Mouse (Mus musculus) myocyte (in vitro differentiated cells): ENCODE measurements at regions not wholly inside any gene's neighbourhood (a gene's known extent, or its start where the extent isn't known, plus 50 kb on each side); places are given as distances from the start of the nearest gene placed in this dataset.

Experiments
- CEBPB ChIP-seq: IDR thresholded peaks from 2 replicates; pipeline ENCODE4 v1.6.1; 2011; ENCODE audit warnings: mild to moderate bottlenecking, moderate library complexity; ENCODE audit not compliant: poor library complexity, insufficient read depth, severe bottlenecking
- MAX ChIP-seq: IDR thresholded peaks from one replicate; pipeline ENCODE4 v1.6.1; 2011; ENCODE audit warnings: low read depth, mild to moderate bottlenecking, control low read depth
- MYOD1 ChIP-seq, 3 experiments: IDR thresholded peaks; one replicate each; pipeline ENCODE4 v1.6.1; 2011; ENCODE audit warnings: control low read depth in 2 of 3, low read depth in 2 of 3, mild to moderate bottlenecking in 2 of 3, moderate library complexity in 1 of 3; ENCODE audit not compliant: insufficient read length in 2 of 3, control insufficient read depth in 1 of 3
- POLR2A ChIP-seq: IDR thresholded peaks from one replicate; pipeline ENCODE4 v1.6.1; 2011; ENCODE audit warnings: low read depth, mild to moderate bottlenecking, control low read depth, moderate library complexity; ENCODE audit not compliant: insufficient read length
- TCF12 ChIP-seq: IDR thresholded peaks from one replicate; pipeline ENCODE4 v1.6.1; 2011; ENCODE audit warnings: mild to moderate bottlenecking, control low read depth; ENCODE audit not compliant: poor library complexity, insufficient read depth, severe bottlenecking
- TCF3 ChIP-seq: IDR thresholded peaks from one replicate; pipeline ENCODE4 v1.6.1; 2011; ENCODE audit warnings: low read depth, control low read depth; ENCODE audit not compliant: insufficient read length
- USF1 ChIP-seq: IDR thresholded peaks from one replicate; pipeline ENCODE4 v1.6.1; 2011; ENCODE audit warnings: low read depth, mild to moderate bottlenecking, control low read depth, moderate library complexity

DNA sequence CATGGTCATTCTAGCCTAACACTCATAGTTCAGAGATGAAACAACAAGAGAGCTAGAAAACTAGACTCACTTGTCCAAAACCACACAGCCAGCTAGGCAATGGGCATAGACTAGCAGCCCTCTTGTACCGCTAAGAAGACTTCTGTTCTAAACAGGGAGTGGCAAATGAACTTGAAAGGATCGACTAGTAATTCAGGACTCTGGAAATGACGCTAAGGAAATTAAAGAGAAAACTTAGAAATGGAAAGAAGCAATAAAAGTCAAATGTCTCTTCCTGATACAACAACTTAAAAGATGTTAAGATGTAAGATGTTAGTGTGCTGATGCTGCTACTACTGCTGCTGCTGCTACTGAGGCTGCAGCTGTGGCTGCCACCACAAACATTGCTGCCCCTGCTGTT lies 293.7 kb upstream of the 4930412O13Rik start:
- no peak for TF ChIP-seq POLR2A
- TF ChIP-seq MYOD1 (IDR thresholded peaks at IDR 0.05; ENCODE audit: control insufficient read depth in 1 of 3, insufficient read length in 2 of 3, low read depth in 2 of 3) = no peak
- TF ChIP-seq TCF12 = no peak
- no peak for TF ChIP-seq CEBPB
- no peak for TF ChIP-seq MAX
- TF ChIP-seq USF1 = no peak
- TF ChIP-seq TCF3 = no peak
